Mouse (Mus musculus) kidney, postnatal 36 days (tissue): Measurements from ENCODE around the gene Olfr1537.

Experiments
- DNase-seq, 2 experiments: peaks; one replicate each; pipeline ENCODE4 v3.0.0; 2021 to 2022; ENCODE audit warnings: mixed read lengths in 2 of 2

The Olfr1537 gene

DNA sequence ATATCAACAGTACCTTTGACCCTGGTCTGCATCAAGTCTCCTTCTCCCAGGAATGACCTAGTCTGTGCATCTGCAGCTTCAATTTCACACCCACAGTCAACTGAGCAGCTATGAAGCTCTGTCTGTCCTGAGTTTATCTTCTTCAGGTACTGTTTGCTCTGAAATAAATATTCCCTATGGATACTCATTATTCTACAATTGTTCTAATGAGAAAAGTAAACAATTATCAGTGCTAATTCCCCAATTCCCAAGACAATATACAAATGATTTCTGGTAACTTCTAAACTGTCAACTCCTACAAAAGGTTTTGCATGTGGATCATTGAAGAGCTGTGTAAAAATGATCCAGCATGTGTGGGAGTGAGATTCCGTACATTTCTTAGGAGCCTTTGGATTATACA lies at the start of gene Olfr1537:
Olfr1537 (minus strand) TSS at position 101 of the 400 bp plus-strand sequence.
- no peak for DNase-seq

DNA sequence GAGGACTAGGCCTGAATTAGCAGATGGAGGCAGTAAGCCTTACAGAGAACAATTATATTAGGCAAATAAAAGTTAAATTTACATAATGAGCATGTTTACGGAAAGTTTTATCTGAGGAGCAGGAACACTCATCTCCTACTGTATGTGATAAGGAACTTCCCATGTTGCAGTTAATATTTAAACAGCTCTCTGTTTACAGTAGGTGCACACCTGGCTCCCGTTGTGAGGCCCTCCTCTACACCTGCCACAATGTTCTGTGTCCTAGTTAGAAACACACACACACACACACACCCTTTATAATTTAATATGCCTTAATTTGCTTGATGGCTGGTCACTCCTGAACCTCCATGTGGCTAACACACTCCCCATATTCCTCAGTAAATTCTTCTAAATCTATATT lies 37.3 kb upstream of the Olfr1537 start:
- DNase-seq: no peak

DNA sequence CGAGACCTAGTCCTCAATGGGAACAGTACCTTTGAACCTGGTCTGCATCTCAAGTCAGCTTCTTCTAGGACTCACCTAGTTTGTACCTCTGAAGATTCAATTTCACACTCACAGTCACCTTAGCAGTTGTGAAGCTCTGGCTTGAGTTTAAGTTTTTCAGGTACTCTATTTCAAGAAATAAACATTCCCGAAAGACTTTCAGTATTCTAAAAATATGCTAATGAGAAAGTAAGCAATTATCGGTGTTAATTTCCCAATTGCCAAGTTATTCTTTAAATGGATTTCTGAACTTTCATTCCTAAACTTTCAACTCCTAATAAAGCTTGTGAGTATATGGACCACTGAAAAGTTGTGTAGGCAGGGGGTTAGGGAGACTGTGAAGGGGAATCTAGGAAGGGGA lies 26.9 kb upstream of the Olfr1537 start, which contains the start of gene Olfr945:
Olfr945 (minus strand) TSS at position 101 of the 400 bp plus-strand sequence.
- DNase-seq: no peak

DNA sequence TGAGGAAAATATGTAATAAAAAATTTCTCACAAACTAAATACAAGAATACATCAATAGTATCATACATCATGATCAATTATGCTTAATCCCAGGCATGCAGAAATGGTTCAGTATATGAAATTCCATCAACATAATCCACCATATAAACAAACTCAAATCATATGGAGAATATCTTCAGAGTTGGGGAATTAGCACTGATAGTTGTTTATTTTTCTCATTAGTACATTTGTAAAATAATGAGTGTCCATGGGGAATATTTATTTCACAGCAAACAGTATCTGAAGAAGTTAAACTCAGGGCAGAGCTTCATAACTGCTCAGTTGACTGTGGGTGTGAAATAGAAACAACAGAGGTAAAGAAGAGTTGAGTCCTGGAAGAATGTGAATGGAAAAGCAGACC lies 48.2 kb downstream of the Olfr1537 start, which contains the start of gene Olfr944:
Olfr944 (plus strand) TSS at position 301 of the 400 bp plus-strand sequence.
- no peak for DNase-seq
